Mouse (Mus musculus): ENCODE measurements around the gene Nfix.

Gene Nfix

DNA sequence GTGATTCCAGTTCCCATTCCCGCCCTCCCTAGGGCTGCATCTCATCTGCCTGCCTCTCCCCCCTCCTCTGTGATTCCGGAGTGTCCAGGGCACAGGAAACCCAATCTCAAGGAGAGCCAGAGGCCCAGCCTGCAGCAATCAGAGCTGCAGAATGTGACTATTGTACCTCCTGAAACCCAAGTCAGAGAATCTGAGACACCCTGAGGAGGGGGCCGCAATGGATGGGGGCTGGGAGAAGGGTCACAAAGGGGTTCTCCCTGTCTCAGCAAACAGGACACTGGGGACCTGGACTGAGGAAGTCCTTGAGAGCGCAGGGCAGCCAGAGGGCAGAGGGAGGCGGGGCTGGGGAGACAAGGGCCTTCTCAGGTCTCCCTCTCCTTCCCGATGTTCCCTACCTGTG is 67.1 kb downstream of the Nfix start:
- no peak for DNase-seq

DNA sequence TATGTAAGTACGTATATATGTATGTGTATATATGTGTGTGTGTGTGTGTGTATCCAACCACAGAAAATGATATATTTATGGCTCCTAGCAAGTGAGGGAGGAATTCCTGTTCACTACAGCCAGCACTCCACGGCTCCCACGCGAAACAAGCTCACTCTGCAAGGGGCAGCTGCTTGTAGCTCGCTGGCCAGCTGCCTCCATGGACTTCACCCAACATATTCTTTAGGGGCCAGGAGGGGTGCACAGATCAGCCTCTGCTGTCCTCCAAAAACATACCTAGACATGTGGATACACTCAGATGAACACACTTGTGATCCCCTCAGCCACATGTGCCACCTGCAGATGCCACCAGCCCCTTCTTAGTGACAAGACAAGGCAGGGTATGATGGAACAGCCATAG is 67.6 kb downstream of the Nfix start:
- no peak for DNase-seq

DNA sequence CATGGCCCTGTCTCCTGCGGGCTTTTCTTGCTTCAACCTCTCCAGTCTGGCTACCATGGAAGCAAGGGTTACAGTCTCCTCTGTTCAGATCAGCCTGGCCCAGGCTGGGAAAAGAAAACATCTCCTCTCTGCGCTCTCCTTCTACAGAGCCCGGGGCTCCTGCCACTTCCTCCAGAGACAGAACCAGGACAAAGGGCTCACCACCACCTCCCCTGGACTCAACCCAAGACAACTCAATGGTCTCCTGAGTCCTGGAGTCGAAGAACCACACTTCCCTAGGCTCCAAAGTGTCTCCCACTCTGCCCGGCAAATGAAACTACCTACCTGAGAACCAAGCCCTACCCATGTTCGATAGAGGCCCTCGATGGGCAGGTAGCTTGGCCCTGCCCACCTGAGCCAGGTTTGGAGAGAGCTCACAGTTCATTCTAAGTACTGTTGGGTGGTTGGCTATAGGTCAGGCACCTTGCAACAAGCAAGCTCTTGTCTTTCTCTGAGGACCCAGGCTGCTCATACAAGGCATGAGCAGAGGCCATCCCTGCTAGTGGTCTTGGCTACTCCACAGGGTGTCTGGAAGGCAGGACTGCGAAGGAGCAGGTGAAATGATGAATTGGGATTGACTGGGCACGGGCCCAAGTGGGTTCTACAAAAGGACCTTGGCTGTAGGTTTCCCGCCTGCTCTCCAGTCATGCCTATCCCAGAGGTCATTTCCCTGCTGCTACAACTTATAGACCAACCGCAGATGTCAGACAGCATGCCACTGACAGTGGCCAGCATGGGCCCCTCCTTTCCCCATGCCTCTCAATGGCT is 68.6 kb downstream of the Nfix start:
- no peak for DNase-seq

DNA sequence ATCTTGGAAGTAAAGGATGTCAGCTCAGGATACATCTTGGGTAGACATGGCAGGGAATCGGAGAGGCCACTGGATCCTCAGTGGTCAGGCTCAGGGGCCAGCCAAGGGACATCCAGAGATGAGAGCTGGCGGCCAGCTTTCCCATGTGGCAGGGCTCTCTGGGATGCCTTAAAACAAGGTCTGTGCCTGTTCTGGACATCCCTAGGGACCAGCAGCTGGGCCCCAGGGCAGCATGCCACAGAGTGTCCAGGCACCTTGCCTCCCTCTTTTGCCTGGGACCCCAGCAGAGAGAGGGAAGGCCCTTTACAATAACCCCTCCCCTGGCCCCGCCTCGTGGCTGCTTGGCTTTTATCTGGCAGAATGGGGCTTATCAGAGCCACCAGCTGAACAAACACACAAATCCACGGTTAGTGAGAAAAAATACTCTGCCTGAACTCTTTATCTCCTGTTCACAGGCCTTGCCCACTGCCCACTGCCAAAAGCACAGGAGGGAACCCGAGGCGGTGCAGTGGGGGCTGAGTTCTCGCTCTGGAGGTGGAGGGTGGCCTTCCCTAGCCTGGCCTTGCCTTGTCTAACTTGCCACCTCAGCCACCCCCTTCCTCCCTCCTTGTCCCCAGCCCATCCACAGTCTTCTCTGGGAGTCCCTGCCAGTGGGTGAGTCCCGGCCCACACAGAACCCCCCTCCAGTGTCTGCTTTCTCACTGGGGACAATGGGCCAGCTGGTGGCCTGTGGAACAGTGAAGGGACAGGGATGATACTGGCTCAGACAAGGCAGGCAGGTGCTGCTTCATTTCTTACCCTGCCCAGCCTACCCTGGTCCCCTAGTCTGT is 69.4 kb downstream of the Nfix start:
- no peak for DNase-seq

DNA sequence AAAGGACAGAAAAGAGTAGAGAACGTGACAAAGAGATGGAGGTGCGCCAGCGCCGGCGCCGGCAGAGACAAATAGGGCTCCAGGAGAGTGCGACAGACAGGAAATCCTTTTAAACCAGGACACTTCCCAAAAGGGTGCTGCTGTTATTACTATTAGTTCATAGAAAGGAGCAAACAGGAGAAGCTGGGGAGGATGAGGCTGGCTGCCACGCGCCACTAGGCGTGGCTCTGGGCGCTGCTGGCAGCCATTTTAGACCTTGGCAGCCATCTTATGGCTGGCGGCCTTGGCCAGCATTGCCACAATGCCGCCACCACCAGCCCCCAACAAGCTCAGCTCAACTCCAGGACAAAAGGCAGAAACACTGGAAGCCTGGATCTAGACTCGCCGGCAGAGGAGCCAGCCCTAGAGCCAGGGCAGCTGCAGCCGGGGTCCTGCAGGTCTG is 70.2 kb downstream of the Nfix start:
- no peak for DNase-seq

DNA sequence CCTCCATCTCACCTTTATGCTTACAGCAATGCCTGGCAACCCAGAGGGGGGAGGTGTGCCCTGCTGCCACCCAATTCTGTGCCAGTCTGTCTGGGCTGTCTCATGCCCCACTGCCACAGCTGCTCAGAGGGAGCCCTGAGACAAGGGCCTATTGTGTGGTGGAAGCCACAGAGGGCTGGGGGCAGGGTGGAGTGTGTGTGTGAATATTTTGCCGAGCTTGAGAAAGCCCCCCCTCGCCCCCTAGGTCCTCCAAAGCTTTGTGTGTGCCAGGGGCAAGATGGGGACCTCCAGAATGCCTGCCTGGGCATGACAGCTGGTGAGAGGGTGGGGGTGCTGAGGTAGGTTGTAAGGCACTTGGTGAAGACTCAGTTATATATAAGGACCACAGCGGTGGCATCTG is 71.7 kb downstream of the Nfix start:
- DNase-seq = no peak

DNA sequence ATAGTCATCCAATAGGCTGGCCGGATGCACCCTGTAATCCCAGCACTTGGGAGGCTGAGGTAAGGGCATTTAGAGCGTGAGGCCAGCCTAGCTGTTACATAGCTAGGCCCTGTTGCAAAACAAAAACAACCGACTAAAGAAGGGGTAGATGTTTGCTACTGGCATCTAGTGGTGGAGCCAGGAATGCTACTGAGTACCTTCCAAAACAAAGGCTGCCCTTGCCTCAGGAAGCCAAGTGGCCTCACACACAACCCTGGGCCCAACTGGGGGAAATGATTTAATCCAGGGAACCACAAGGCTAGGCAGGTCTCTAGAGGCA is 74.2 kb downstream of the Nfix start:
- no peak for DNase-seq

DNA sequence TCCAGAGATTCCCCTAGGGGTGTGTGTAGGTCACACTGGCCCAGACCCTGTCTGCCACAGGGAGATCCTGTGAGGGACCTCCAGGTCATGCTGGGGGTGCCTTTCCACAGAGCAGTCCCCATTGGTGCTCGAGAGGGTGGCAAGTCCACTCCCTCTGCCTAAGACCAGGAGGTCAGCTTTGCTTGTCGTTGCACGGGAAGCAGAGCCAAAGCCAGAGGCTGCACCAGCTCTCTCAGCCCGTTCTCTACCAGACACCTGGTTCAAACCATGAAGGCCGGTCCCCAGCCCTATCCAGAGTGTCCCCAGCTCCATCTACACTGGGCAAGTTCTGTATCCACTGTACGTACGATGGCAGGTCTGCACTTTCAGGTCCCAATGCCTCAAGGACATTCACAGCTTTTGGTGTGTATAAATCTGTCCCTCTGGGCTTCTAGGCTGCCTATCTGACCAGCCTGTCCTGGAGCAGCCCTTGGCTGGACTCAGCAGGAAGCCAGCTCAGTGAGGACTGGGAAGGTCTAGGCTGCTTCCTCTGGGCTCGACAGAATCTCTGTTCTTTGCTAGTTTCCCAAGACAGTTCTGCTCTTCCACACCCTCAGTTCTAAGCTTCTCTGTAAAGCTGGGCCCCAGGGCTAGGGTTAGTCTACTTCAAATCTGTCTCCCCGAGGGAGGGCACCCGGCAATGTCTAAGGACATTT is 74.8 kb downstream of the Nfix start:
- DNase-seq = no peak

DNA sequence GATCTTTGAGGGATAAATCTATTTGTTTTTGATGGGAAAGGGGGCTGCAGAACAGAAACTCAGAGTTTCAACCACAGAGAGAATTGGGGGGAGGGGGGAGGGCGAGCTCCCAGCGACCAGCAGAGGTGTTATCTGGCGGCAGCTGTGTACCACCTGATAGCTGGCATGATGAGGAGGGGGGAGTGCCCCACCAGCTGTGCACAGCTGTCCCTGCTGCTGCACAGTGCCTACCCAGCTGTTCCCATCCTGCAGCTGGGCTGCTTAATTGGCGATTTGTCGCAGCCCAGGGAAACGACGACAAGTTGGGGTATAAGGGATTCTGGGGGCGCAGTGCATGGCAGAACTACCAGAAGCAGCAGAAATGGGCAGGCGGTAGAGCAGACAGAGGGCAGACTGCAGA is 75.5 kb downstream of the Nfix start:
- no peak for DNase-seq

DNA sequence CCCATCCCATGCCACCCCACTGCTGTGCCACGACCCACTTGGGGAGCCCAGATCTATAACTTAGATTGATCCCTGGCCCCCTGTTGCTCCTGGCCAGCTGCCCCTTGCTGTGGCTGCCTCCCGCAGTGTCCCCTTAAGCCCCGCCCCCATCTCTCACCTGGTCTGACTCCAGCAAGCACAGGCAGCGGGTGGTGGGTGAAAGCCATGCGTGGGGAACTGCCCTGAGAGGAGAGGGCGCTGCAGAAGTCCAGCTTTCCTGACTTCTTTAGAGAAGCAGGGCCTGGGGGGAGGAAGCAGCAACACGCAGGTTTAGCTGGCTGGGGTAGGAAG is 76.6 kb downstream of the Nfix start:
- DNase-seq = no peak

DNA sequence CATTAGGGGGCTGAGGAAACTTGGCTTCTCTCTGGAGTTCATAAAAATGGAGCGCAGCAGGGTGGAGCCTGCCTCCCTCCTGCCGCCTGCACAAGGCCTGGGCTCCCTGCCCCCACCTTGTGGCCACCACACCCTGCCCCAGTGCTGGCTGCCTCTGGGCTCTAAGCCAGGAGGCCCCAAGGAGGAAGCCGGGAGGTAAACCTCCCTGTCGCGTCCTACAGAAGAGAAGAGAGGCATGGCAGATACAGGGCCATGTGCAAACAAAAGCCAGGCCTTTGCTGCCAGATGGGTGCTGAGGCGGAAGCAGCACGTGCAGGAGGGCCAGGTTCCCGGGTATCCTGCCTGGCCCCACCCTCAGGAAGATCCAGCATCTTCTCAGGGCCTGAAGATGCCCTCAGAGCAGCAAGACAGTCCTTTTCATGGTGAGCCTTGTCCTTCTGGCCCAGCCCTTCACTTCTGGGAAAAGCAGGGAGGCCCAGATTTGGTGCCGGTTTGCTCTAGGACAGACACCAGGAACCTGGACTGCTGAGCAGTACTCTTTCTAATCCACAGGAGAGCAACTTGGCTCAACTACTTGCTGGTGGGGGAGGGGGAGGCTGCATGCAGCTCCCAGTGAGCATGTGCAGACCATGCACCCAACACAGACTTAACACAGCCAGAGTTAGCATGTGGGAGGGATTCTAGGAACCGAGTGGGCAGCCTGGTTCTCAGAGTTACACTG is 77.1 kb downstream of the Nfix start, which contains the start of gene G430095P16Rik:
G430095P16Rik (plus strand) TSS at position 158 of the 721 bp plus-strand sequence.
- no peak for DNase-seq

DNA sequence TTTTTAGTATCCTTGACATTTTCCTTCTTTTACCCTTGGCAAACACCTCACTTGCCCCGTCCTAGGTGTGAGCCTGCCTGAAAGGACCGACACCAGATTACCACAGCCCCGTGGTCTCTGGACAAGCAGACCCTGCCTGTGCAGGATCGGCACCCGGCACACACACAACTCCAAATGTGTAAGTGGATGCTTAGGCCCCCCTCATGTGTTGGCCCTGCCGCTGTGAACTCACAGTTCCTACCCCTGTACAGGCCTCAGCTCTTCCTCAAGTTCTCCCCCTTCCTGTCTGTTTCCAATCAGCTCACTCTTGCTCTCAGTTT is 77.7 kb downstream of the Nfix start:
- no peak for DNase-seq

DNA sequence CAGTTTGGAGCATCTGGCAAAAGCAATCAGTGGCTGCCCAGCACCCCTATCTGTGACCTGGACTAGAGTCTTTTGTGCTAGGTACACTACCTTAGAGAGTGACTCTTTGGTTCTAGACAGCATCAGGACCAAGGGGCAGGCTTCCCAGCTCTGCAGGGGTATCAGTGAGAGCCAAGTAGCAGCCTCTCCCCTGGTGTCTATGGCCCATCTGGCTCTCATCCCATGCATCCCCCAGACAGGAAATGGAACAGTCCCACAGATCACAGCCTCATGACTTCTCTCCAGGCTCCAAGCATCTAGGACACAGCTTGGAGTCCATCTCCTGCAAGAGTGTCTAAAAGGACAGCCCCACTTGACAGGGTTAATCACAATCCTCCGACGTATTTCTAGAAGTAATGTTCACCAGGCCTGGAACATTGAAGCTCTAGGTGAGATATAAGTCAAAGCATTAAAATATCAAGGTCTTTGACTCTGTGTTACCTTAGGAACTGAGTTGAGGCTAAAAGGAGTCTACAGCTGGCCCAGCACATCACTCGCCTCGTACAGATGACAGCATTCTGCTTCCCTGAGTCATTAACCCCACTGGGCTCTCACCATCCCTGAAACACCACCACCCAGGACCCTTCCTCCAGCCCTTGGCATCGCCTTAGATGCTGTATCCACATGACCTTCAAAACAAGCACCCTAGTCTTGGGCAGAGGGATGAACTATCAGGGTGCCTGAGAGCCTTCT is 81.0 kb downstream of the Nfix start:
- DNase-seq = no peak

DNA sequence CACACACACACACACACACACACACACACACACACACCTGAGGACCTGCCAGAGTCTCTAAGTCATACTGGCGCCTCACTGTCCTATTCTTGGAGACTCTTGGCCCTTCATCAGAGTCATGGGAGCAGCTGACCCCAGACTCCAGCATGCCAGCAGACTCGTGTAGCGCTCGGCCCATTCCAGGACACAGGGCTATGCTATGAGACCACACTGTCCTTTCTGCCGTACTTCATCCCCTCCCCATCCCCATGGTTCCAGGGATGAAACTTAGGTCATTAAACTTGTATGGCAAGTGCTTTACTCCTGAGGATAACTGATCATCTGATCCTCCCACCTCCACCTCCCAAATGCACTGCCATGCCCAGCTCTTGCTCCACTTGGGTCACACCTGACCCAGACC is 81.7 kb downstream of the Nfix start:
- no peak for DNase-seq

DNA sequence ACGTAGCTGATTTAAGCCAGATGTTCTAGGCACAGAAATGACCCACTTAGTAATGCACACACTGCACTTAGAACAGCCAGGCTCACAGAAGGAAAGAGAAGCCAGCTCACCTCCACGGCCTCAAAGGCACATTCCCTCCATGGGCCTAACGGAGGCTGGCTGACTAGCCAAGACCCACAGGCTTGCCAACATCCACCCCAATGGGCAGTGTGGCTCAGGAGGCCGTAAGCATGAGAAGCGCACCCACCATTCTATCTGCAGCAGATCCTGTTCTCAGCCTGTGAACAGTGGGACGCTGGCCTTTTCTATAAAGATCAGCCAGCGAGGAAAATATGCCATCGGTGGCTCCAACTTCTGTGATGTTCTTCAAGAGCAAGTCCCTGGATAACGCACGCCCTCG is 83.4 kb downstream of the Nfix start:
- no peak for DNase-seq

DNA sequence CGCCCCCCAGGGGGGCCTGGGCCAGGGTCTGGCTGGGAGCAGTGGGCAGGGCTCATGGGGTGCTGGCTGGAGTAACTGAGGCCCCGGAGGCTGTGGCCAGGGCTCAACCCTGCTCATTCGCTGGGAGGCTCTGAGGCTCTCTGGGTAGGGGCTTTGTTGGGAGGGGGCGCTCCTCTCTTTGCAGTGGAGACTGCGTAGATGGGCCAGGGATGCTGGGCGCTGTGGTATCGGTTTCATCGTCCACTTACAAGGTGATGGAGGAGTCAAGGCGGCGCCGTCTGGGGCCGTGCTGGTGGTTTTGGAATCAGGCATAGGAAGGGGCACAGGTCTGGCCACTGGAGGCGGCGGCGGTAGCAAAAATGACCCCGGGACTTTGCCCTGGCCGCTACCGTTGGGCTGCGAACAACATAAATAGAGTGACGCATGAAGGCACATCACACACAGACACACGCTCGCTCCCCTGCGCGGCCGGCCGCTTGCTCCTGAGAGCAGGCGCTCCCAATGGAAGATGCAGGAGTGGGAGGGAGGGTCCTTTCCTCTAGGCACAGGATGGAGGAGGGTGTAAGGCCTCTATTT is 84.2 kb downstream of the Nfix start:
- DNase-seq = no peak

DNA sequence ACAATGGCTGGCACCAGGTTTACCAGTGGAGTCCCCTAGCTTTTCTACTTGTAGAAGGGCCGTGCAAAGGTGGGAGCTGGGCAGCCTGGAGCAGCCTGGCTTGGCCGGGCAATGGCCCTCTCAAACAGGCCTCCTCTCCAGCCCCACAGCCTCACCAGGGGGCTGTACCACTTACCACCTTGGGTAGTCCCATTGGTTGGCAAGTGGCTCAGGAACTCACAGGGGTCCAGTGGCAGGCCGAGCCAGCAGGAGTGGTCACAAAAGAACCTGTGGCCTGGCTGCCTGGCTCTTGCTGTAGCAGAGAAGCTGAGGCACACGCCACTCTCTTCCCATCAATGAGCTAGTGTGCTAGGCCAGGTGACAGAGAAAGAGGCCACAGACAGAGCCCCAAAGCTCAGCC is 86.0 kb downstream of the Nfix start:
- no peak for DNase-seq

DNA sequence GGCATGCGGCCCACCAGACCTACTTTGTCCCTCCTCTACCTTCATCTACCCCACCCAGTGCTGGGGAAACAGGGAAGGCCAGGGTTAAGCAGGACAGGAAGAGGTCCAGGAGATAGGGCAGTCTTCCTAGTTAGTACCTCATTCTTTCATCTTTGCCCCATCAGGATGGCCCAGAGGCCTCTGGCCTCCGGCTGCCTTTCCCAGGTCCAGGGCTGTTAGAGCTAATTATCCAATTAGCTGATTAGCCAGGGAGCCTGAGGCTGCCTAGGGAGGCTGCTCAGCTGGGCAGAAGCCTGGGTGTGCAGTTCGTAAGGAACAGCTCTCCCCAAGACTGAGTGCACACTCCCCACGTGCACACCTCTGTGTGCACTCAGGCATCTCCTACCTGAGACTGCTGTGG is 86.8 kb downstream of the Nfix start:
- DNase-seq = no peak

DNA sequence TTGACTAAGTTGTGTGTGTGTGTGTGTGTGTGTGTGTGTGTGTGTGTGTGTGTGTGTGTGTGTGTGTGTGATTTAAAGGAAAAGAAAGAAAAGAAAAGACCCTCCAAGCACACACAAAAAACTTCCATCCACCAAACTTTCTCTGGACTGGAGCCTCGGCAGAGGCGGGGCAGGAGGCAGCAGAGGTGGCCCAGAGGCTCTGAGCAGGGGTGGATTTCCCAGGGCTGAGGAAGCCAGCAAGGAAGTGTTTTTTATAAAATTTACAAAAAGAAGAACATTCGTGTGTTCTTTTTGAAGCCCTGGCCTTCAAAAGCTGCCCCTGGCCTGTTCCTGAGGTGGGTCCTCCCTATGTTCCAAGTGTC is 87.4 kb downstream of the Nfix start:
- no peak for DNase-seq

DNA sequence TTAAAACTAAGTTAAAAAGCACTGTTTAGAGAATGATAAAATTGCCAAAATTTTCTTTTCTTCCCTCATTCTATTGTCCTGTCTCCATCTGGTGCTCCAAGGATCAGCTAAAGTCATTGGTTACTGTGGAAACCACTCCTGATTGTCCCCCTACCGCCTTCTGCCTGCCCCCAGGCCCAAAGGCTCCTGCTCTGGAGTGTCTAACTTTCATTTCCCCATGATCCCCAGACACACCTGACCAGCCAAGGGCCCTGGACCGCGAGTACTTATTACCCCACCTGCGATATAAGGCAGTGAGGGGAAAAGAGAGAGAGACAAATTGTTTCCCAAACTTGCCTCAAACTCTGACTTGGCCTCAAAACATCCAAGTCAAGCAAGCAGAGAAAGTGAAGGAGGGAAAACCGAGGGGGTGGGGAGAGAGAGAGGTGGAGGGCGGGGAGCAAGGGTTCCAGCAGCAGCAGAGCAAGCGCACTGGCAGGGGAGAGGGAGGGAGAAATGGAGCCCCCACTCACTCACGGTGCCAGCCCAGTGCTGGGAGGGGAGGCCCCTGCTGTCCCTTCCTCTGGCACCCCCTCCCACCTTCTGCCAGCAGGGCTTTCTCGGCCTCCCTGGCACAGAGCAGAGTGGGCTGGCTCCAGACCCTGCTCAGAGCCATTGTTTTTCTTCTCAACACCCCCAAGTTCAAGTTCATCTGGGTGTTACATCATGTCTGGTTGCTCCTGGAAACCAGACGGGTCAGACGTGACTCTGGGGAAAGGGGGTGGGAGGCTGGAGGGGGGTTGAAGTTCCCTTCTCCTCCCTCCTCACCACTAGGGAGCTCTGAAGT is 88.0 kb downstream of the Nfix start:
- peak; percentile 34 for DNase-seq

DNA sequence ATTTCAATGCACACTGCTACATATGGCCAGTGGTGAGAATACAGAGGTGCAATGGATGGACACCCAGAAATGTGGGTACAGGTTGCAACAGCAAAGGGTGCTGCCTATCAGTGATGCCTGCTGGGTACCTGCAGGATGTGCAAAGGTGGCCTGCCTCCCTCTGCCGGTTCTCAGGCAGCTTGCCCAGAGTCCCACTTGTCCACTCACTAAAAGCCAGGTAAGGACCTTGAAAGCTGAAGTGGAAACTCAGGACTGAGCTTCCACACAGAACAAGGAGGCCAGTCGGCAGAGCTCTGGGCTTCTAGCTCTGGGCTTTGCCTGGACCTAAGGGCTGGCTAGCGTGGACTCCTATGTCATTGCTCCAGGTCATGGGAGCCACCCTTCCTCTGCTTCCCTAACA is 88.8 kb downstream of the Nfix start:
- no peak for DNase-seq

DNA sequence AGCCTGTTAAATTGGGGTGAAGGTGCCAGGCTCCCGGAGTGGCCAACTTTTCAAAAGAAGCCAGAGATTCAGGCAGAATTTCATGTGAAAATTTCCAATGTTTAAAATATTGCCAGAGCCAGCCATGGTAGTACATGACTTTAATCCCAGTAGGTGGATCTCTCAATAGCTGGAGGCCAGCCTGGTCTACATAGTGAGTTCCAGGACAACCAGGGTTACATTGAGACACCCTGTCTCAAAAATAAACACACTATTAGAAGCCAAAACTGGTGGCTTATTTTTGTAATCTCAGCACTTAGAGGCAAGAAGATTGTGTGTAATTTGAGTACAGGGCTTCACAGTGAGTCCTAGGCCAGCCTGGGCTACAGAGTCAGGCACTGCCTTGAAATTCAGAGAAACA is 90.2 kb downstream of the Nfix start:
- no peak for DNase-seq
